Mouse (Mus musculus) stomach, postnatal 0 days (tissue): ENCODE measurements around the gene Rps6ka4.

Experiments used
- CTCF ChIP-seq: IDR thresholded peaks from 2 replicates; pipeline ENCODE4 v1.5.1; 2016; ENCODE audit warnings: antibody characterized with exemption, low read depth, mild to moderate bottlenecking, moderate library complexity
- EP300 ChIP-seq: optimal IDR thresholded peaks from 2 replicates; pipeline ENCODE3; 2016; ENCODE audit warnings: antibody characterized with exemption

DNA sequence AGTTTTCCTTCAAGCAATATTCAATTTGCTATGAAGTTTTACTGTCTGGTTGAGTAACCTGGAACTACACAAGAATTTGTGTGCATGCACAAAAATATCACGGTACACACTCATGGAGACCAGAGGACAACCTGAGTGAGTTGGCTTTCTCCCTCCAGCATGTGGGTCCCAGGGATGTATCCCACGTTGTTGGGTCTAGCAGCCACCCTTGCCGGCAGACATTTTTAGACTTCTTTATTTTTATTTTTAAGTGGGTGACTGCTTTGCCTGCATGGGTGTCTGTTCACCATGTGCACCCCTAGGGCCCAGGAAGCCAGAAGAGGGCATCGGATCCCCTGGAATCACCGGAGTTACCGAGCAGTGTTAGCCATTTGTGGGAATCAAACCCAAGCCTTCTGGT lies 15.1 kb downstream of the Rps6ka4 start:
- no peak for TF ChIP-seq CTCF
- no peak for TF ChIP-seq EP300
